Mouse (Mus musculus) heart, embryonic 10.5 days (tissue): ENCODE results near the gene Ap4m1. TPM values are rescaled to one million over a fixed set of nuclear protein-coding genes. Genes with fewer than 3 reads are reported as not detected.
A peak's percentile ranks its signal among the peaks of the same experiment; 100 is the strongest.
"Not testable (repeated sequence)": the region's sequence is repeated elsewhere in the genome, so short reads cannot be mapped to it uniquely, and the experiment has no call there.

ENCODE experiments used
- DNase-seq: peaks from one replicate; pipeline ENCODE4 v3.0.0-alpha.2; 2017; ENCODE audit warnings: low spot score
- H3K27ac ChIP-seq: fragments of 300-500 bp; sonication (generic); 2 replicates; pipeline ENCODE4 v1.5.1; 2016; ENCODE audit warnings: mild to moderate bottlenecking
- H3K27me3 ChIP-seq: fragments of 300-500 bp; sonication (generic); 2 replicates; pipeline ENCODE4 v1.6.1; 2016; ENCODE audit warnings: mild to moderate bottlenecking; ENCODE audit not compliant: poor library complexity, insufficient read depth, severe bottlenecking
- H3K36me3 ChIP-seq: fragments of 300-500 bp; sonication (generic); 2 replicates; pipeline ENCODE4 v1.6.1; 2016; ENCODE audit warnings: mild to moderate bottlenecking, moderate library complexity
- H3K4me1 ChIP-seq: fragments of 300-500 bp; sonication (generic); 2 replicates; pipeline ENCODE4 v1.6.1; 2016; ENCODE audit warnings: mild to moderate bottlenecking
- H3K4me3 ChIP-seq: fragments of 300-500 bp; sonication (generic); 2 replicates; pipeline ENCODE4 v1.5.1; 2016; ENCODE audit warnings: mild to moderate bottlenecking, moderate library complexity
- H3K9me3 ChIP-seq: fragments of 300-500 bp; sonication (generic); 2 replicates; pipeline ENCODE4 v1.6.1; 2016; ENCODE audit warnings: mild to moderate bottlenecking, moderate library complexity
- WGBS: fragments of 180-500 bp; shearing (Covaris S2); methylation state at CpG from one replicate; pipeline ENCODE4 v1.1.7; 2016; 5-methylcytosine and 5-hydroxymethylcytosine counted together
- microRNA counts: library from miRNA; unstranded; fragments of <30 nt; microRNA quantifications from one replicate; lab custom pipeline; 2017
- microRNA-seq: library from miRNA; unstranded; fragments of <30 nt; microRNA quantifications from one replicate; pipeline ENCODE4, GENCODE M21; 2017
- polyA plus RNA-seq: library from polyadenylated mRNA; unstranded; fragments of >200 nt; fragmentation: Nextera tagmentation; extraction: Ambion mirVana; gene quantifications from 2 replicates; pipeline ENCODE4 v1.2.1, GENCODE M21; 2016

Ap4m1 gene
- polyA plus RNA-seq, 1 experiment from 2014 or later: 15.0 TPM

GRCm38 (mm10) chr5:138216632-138217031 lies 44.8 kb downstream of the Ap4m1 start:
- H3K27ac ChIP-seq, H3K36me3 ChIP-seq, H3K4me3 ChIP-seq, H3K4me1 ChIP-seq, H3K27me3 ChIP-seq, DNase-seq: not testable (repeated sequence)
- peaks cover 11% of the 10 kb centered on the region for H3K9me3 ChIP-seq
- WGBS: 91% methylated on average over 13 of the region's 13 CpGs

GRCm38 (mm10) chr5:138219864-138220263 lies 48.1 kb downstream of the Ap4m1 start:
- Histone ChIP-seq H3K36me3 (no peaks in the 10 kb centered on the region), H3K4me3 (no peak overlapping the region)
- WGBS: 65% methylated on average over 2 of the region's 2 CpGs

GRCm38 (mm10) chr5:138222111-138222510 lies 50.3 kb downstream of the Ap4m1 start:
- no peaks in the 10 kb centered on the region for H3K36me3 ChIP-seq
- no peak overlapping the region for H3K27ac ChIP-seq
- DNase-seq: peak; percentile 80
- no peaks in the 10 kb centered on the region for H3K4me1 ChIP-seq
- H3K9me3 ChIP-seq: no peaks in the 10 kb centered on the region
- H3K27me3 ChIP-seq: no peaks in the 10 kb centered on the region
- 23% methylated on average over 4 of the region's 4 CpGs for WGBS
- no peak overlapping the region for H3K4me3 ChIP-seq

More at GRCm38 (mm10) chr5:138219864-138220263, 48.1 kb downstream of the Ap4m1 start:
- no peaks in the 10 kb centered on the region for H3K27me3 ChIP-seq
- peaks cover 11% of the 10 kb centered on the region for H3K9me3 ChIP-seq
- H3K4me1 ChIP-seq: no peaks in the 10 kb centered on the region
- H3K27ac ChIP-seq: no peak overlapping the region
- DNase-seq: no peak

GRCm38 (mm10) chr5:138223287-138223686 lies 51.5 kb downstream of the Ap4m1 start:
- WGBS: 56% methylated on average over 3 of the region's 3 CpGs
- no peaks in the 10 kb centered on the region for H3K4me1 ChIP-seq
- no peak for DNase-seq
- no peak overlapping the region for H3K27ac ChIP-seq
- H3K9me3 ChIP-seq: no peaks in the 10 kb centered on the region
- no peaks in the 10 kb centered on the region for H3K36me3 ChIP-seq
- H3K4me3 ChIP-seq: no peak overlapping the region
- H3K27me3 ChIP-seq: no peaks in the 10 kb centered on the region

- no peaks in the 10 kb centered on the region for H3K36me3 ChIP-seq
- H3K4me1 ChIP-seq: no peaks in the 10 kb centered on the region
- 51% methylated on average over 2 of the region's 2 CpGs for WGBS
- no peaks in the 10 kb centered on the region for H3K27me3 ChIP-seq
- no peak within 1 kb of the TSS for H3K27ac ChIP-seq
- H3K4me3 ChIP-seq: no peak within 1 kb of the TSS
- H3K9me3 ChIP-seq: no peaks in the 10 kb centered on the region
- no peak for DNase-seq
These were observed 53.9 kb downstream of the Ap4m1 start, which contains the start of gene Nxpe5 for GRCm38 (mm10) chr5:138225700-138226099. Nxpe5 (plus strand) TSS chr5:138225898.

- H3K36me3 ChIP-seq: no peaks in the 10 kb centered on the region
- DNase-seq: no peak
- no peaks in the 10 kb centered on the region for H3K4me1 ChIP-seq
- no peak overlapping the region for H3K27ac ChIP-seq
- H3K4me3 ChIP-seq: no peak overlapping the region
- no peaks in the 10 kb centered on the region for H3K9me3 ChIP-seq
- H3K27me3 ChIP-seq: no peaks in the 10 kb centered on the region
- WGBS: 74% methylated on average over 4 of the region's 4 CpGs
These were observed 54.7 kb downstream of the Ap4m1 start for GRCm38 (mm10) chr5:138226491-138226890.

GRCm38 (mm10) chr5:138227367-138227766 lies 55.6 kb downstream of the Ap4m1 start:
- Histone ChIP-seq H3K4me3 (no peak overlapping the region), H3K27ac (no peak overlapping the region), H3K36me3 (no peaks in the 10 kb centered on the region), H3K27me3 (no peaks in the 10 kb centered on the region), H3K9me3 (no peaks in the 10 kb centered on the region), H3K4me1 (no peaks in the 10 kb centered on the region)
- DNase-seq: no peak
- 49% methylated on average over 2 of the region's 2 CpGs for WGBS

- WGBS: 50% methylated on average over 3 of the region's 3 CpGs
- H3K36me3 ChIP-seq: no peaks in the 10 kb centered on the region
- H3K27ac ChIP-seq: no peak overlapping the region
- H3K9me3 ChIP-seq: no peaks in the 10 kb centered on the region
- H3K27me3 ChIP-seq: no peaks in the 10 kb centered on the region
- no peak overlapping the region for H3K4me3 ChIP-seq
- H3K4me1 ChIP-seq: no peaks in the 10 kb centered on the region
- DNase-seq: no peak
These were observed 56.2 kb downstream of the Ap4m1 start for GRCm38 (mm10) chr5:138228026-138228425.

GRCm38 (mm10) chr5:138229511-138229910 lies 57.7 kb downstream of the Ap4m1 start:
- Histone ChIP-seq H3K4me3 (no peak overlapping the region), H3K36me3 (no peaks in the 10 kb centered on the region), H3K4me1 (no peaks in the 10 kb centered on the region), H3K27ac (no peak overlapping the region), H3K9me3 (no peaks in the 10 kb centered on the region), H3K27me3 (no peaks in the 10 kb centered on the region)
- WGBS: 83% methylated on average over 3 of the region's 3 CpGs
- no peak for DNase-seq

MicroRNA genes within 50 kb of the gene (microRNA counts, 519-probe panel; counts per million panel counts)
- microRNA mmu-miR-106b (lab: Ali Mortazavi, UCI) (6,542 counts per million, percentile 68 among the panel's probes with 10 or more counts), microRNA mmu-miR-25 (lab: Ali Mortazavi, UCI) (9,174 counts per million, percentile 94 among the panel's probes with 10 or more counts), microRNA mmu-miR-93 (lab: Ali Mortazavi, UCI) (6,801 counts per million, percentile 72 among the panel's probes with 10 or more counts)

Small RNA genes lying within 50 kb of the gene (microRNA-seq; reads per million reads assigned to microRNA genes)
- gene Mir106b (5,562 reads per million, percentile 91 among the genes with 10 or more reads in this experiment), gene Mir25 (473 reads per million, percentile 71 among the genes with 10 or more reads in this experiment), gene Mir93 (7,883 reads per million, percentile 93 among the genes with 10 or more reads in this experiment)

Other genes starting within 250 kb of the Ap4m1 start
- not detected in 2 replicates for gene Gjc3, start 208.9 kb upstream of the Ap4m1 start, polyA plus RNA-seq
- not detected in 2 replicates for gene Azgp1, start 190.5 kb upstream of the Ap4m1 start, polyA plus RNA-seq
- not detected in 2 replicates for gene Smok3a, start 150.7 kb upstream of the Ap4m1 start, polyA plus RNA-seq
- not detected in 2 replicates for gene Smok3b, start 150.6 kb upstream of the Ap4m1 start, polyA plus RNA-seq
- gene Smok3c, start 118.8 kb upstream of the Ap4m1 start, polyA plus RNA-seq: not detected in 2 replicates
- gene Zkscan1, start 86.9 kb upstream of the Ap4m1 start, polyA plus RNA-seq: 15.6 and 15.8 TPM in 2 replicates
- gene Zscan21, start 55.1 kb upstream of the Ap4m1 start, polyA plus RNA-seq: 50.0 and 65.1 TPM in 2 replicates
- gene Zfp113, start 16.3 kb upstream of the Ap4m1 start, polyA plus RNA-seq: 10.3 and 18.8 TPM in 2 replicates
- 366 and 394 TPM in 2 replicates for gene Cops6, start 10.9 kb upstream of the Ap4m1 start, polyA plus RNA-seq
- gene Mcm7, start 420 bp downstream of the Ap4m1 start, polyA plus RNA-seq: 189 and 225 TPM in 2 replicates
- 89.3 and 113 TPM in 2 replicates for gene Taf6, start 15.4 kb downstream of the Ap4m1 start, polyA plus RNA-seq
- 31.6 and 46.9 TPM in 2 replicates for gene Cnpy4, start 15.5 kb downstream of the Ap4m1 start, polyA plus RNA-seq
- 5.6 and 6.6 TPM in 2 replicates for gene Mblac1, start 22.3 kb downstream of the Ap4m1 start, polyA plus RNA-seq
- gene Nxpe5, start 53.9 kb downstream of the Ap4m1 start, polyA plus RNA-seq: not detected in 2 replicates
- gene Lamtor4, start 83.5 kb downstream of the Ap4m1 start, polyA plus RNA-seq: 69.9 and 77.7 TPM in 2 replicates
- gene BC037034, start 92.0 kb downstream of the Ap4m1 start, polyA plus RNA-seq: 4.8 and 8.7 TPM in 2 replicates
- 1.4 and 1.6 TPM in 2 replicates for gene Gal3st4, start 100.8 kb downstream of the Ap4m1 start, polyA plus RNA-seq
- gene Gm43720, start 108.0 kb downstream of the Ap4m1 start, polyA plus RNA-seq: 0.07 and 0.16 TPM in 2 replicates
- gene Gpc2, start 108.0 kb downstream of the Ap4m1 start, polyA plus RNA-seq: 11.1 and 18.0 TPM in 2 replicates
- gene Stag3, start 108.2 kb downstream of the Ap4m1 start, polyA plus RNA-seq: 4.1 and 4.2 TPM in 2 replicates
- not detected in 2 replicates for gene Pvrig, start 170.0 kb downstream of the Ap4m1 start, polyA plus RNA-seq